Mouse (Mus musculus): ENCODE data around the gene Paqr5. TPM values are rescaled to one million over a fixed set of nuclear protein-coding genes. Genes with fewer than 3 reads are reported as not detected.

Paqr5 gene
- polyA plus RNA-seq, 1 experiment from 2014 or later = 11.3 TPM

DNA sequence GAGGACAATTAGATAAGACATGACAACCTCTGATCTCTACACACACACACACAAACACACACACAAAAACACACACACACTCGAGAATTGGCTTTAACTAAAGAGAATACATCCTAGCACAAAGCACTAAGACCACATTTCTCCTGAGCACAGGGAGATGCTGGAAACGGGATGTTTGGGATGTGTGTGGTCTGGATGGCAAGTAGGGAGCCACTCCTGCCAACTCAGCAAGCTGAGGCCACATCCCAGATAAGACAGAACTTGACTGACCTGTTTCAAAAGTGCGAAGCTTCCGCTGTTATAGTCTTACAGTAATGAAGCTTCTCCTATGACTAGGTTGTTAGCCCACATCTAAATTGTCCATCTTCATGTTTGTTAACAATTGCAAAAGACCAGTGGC lies 35.5 kb downstream of the Paqr5 start:
- 43% methylated on average over 4 of the region's 4 CpGs for WGBS
- Histone ChIP-seq H3K9ac (ENCODE audit: low read depth, low read length) (no peak overlapping the region), H3K4me1 (ENCODE audit: control insufficient read depth, insufficient read depth, low read length) (peaks cover 9% of the 10 kb centered on the region), H3K4me2 (ENCODE audit: low read depth, low read length) (no peak overlapping the region), H3K36me3 (ENCODE audit: control insufficient read depth, insufficient read depth, low read length) (no peaks in the 10 kb centered on the region), H3K27ac (ENCODE audit: low read length) (0 out of 2 replicates have a peak overlapping the region, but pooled peaks have one; percentile 5), H3K4me3 (ENCODE audit: low read length) (no peak overlapping the region), H3K9me3 (ENCODE audit: control insufficient read depth, low read length) (no peaks in the 10 kb centered on the region), H3K27me3 (replicated peaks; ENCODE audit: control insufficient read depth, insufficient read depth, low read length) (no peaks in the 10 kb centered on the region)
- no peak for ATAC-seq

DNA sequence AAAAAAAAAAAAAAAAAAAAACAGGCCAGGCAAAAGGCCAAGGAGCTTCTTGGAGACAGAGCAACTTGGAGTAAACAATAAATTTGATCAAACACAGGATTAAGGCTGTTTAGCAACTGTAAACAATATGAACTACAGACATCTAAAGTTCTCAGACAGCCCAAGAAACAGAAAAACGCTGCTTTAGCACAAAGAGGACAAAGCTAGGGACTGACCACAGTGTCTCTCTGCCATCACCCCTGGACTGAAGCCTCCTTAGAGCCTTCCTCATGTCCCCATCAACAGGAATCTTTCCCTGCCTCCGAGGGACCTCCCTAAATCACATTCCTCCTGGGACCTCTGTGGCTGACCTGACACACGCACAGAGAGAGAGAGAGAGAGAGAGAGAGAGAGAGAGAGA lies 35.9 kb downstream of the Paqr5 start:
- Histone ChIP-seq H3K27me3 (replicated peaks; ENCODE audit: control insufficient read depth, insufficient read depth, low read length) (no peaks in the 10 kb centered on the region), H3K4me3 (ENCODE audit: low read length) (no peak overlapping the region), H3K4me1 (ENCODE audit: control insufficient read depth, insufficient read depth, low read length) (peaks cover 9% of the 10 kb centered on the region), H3K9ac (ENCODE audit: low read depth, low read length) (no peak overlapping the region), H3K4me2 (ENCODE audit: low read depth, low read length) (no peak overlapping the region), H3K36me3 (ENCODE audit: control insufficient read depth, insufficient read depth, low read length) (no peaks in the 10 kb centered on the region), H3K9me3 (ENCODE audit: control insufficient read depth, low read length) (no peaks in the 10 kb centered on the region), H3K27ac (ENCODE audit: low read length) (0 out of 2 replicates have a peak overlapping the region, but pooled peaks have one; percentile 5)
- 20% methylated on average over 3 of the region's 3 CpGs for WGBS
- no peak for ATAC-seq

DNA sequence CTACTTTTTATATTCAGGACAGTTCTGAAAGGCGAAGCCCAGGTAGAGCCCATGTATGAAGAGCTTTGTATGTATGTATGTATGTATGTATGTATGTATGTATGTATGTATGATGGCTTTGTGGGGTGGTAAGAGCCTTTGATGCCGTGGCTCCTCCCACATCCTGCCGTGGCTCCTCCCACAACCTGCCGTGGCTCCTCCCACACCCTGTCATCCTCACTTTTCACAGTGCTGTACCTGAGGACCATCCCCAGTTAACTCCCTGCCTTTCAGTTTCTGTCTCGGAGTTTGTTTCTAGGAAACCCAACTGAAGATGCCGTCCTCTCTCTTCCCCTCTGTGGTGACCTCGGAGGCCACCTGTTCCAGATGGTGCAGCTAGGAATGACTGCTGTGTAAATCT lies 40.6 kb downstream of the Paqr5 start:
- no peaks in the 10 kb centered on the region for H3K9me3 ChIP-seq (ENCODE audit: control insufficient read depth, low read length)
- ATAC-seq = no peak
- H3K9ac ChIP-seq (ENCODE audit: low read depth, low read length) = no peak overlapping the region
- WGBS = 81% methylated on average over 7 of the region's 7 CpGs
- H3K4me1 ChIP-seq (ENCODE audit: control insufficient read depth, insufficient read depth, low read length) = peaks cover 4% of the 10 kb centered on the region
- no peak overlapping the region for H3K4me2 ChIP-seq (ENCODE audit: low read depth, low read length)
- H3K27me3 ChIP-seq (replicated peaks; ENCODE audit: control insufficient read depth, insufficient read depth, low read length) = no peaks in the 10 kb centered on the region
- no peak overlapping the region for H3K4me3 ChIP-seq (ENCODE audit: low read length)
- no peaks in the 10 kb centered on the region for H3K36me3 ChIP-seq (ENCODE audit: control insufficient read depth, insufficient read depth, low read length)
- H3K27ac ChIP-seq (ENCODE audit: low read length) = no peak overlapping the region

DNA sequence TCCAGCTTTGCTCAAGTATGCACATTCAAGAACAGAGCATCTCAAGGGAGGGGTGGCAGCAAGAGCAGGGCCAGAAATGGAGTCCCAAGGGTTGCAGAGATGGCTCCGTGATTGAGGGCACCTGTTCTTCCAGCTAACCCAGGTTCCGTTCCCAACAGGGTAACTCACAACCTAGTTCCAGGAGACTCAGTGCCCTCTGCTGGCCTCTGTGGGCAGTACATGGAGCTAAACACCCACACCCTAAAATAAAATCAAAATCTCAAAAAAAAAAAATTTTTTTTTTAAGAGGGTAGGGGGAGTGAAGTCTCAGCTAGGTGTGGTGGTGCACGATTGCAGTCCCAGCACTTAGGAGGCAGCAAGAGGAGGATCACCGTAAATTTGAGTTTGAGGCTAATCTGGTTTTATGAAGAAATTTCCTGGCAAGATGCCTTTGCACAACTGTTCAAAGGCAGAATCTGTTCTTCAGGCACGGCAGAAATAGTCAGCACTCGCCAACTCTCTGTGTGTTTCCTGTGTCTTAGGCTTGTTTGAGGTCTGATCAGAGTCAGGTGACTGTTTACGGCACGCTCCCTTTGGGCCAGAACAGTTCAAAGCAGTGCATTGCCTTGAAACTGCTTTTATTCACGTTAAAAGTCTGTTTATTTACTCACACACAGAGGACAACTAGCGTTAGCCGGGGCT lies 41.3 kb downstream of the Paqr5 start:
- Histone ChIP-seq H3K9ac (ENCODE audit: low read depth, low read length) (no peak overlapping the region), H3K27me3 (replicated peaks; ENCODE audit: control insufficient read depth, insufficient read depth, low read length) (no peaks in the 10 kb centered on the region), H3K4me3 (ENCODE audit: low read length) (no peak overlapping the region), H3K27ac (ENCODE audit: low read length) (no peak overlapping the region), H3K4me1 (ENCODE audit: control insufficient read depth, insufficient read depth, low read length) (no peaks in the 10 kb centered on the region), H3K4me2 (ENCODE audit: low read depth, low read length) (no peak overlapping the region), H3K36me3 (ENCODE audit: control insufficient read depth, insufficient read depth, low read length) (no peaks in the 10 kb centered on the region), H3K9me3 (ENCODE audit: control insufficient read depth, low read length) (no peaks in the 10 kb centered on the region)
- WGBS = 47% methylated on average over 11 of the region's 11 CpGs
- 0 out of 2 replicates have a peak, but pooled peaks have one; percentile 31 for ATAC-seq

DNA sequence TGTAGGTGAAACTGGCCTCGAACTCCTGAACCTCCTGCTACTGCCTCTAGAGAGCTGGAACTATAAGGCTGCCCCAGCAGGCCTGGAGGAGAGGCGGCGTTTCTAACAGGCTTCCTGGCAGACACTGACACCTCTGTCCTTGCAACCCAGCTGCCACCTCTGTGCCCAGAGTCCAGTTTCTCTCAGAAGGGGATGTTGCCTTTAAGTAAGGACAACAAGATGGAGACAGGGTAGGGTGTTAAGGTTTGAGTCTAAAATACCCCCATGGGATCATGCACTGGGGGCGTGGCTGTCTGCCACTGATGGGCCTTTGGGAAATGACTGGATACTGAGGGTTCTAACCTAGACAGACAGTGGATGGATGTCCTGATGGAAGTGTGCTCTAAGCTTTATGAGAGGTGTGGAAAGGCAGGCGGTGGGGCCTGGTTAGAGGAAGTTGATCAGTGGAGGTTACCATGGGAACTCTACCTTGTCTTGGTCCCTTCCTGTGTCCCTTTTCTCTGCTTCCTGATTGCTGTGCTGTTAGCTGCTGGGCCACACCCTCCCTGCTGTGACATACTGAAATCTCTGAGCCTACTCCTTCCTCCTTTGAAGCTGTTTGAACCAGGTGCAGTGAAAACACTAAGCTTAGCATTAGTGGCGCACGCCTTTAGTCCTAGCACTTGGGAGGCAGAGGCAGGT lies 43.6 kb downstream of the Paqr5 start:
- Histone ChIP-seq H3K4me3 (ENCODE audit: low read length) (no peak overlapping the region), H3K27me3 (replicated peaks; ENCODE audit: control insufficient read depth, insufficient read depth, low read length) (no peaks in the 10 kb centered on the region), H3K4me2 (ENCODE audit: low read depth, low read length) (no peak overlapping the region), H3K36me3 (ENCODE audit: control insufficient read depth, insufficient read depth, low read length) (no peaks in the 10 kb centered on the region), H3K27ac (ENCODE audit: low read length) (no peak overlapping the region), H3K9me3 (ENCODE audit: control insufficient read depth, low read length) (no peaks in the 10 kb centered on the region), H3K9ac (ENCODE audit: low read depth, low read length) (no peak overlapping the region), H3K4me1 (ENCODE audit: control insufficient read depth, insufficient read depth, low read length) (no peaks in the 10 kb centered on the region)
- 86% methylated on average over 7 of the region's 7 CpGs for WGBS
- ATAC-seq = peak; percentile 69

DNA sequence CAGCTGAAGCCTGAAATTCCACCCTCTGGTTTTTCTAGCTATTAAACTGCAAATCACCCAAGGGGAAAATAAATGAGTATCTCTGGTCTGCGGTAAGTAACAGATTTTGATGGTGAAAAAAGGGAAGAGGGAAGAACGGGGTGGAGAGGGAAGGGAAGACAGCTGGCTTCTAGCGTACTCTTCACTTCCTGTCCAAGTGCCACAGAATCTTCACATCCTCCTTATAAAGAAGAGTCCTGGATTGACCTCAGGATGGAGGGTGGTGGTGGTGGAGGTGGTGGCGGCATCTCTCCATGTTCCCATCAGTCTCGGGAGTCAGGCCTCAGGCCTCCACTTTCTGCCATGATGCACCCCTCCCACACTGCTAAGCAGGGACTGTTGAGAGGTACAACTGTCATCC lies 44.8 kb downstream of the Paqr5 start:
- WGBS = 67% methylated on average over 5 of the region's 5 CpGs
- Histone ChIP-seq H3K27me3 (replicated peaks; ENCODE audit: control insufficient read depth, insufficient read depth, low read length) (no peaks in the 10 kb centered on the region), H3K4me2 (ENCODE audit: low read depth, low read length) (no peak overlapping the region), H3K9me3 (ENCODE audit: control insufficient read depth, low read length) (no peaks in the 10 kb centered on the region), H3K9ac (ENCODE audit: low read depth, low read length) (no peak overlapping the region), H3K4me3 (ENCODE audit: low read length) (no peak overlapping the region), H3K27ac (ENCODE audit: low read length) (no peak overlapping the region), H3K4me1 (ENCODE audit: control insufficient read depth, insufficient read depth, low read length) (no peaks in the 10 kb centered on the region), H3K36me3 (ENCODE audit: control insufficient read depth, insufficient read depth, low read length) (no peaks in the 10 kb centered on the region)
- no peak for ATAC-seq

DNA sequence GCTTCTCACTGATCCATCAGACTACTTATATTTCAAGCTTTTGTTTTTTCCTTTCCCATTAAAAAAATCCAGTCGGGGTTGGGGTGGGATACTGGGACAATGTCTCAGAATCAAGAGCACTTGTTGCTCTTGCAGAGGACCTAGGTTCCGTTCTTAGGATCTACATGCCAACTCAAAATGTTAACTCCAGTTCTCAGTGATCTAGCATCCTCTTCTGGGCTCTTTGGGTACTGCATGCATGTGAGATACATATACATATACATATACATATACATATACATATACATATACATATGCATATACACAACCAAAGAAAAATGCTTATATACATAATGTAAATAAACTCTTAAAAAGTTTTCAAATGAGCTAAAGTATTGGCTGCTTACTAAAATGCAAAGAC lies 46.7 kb downstream of the Paqr5 start:
- no peak for ATAC-seq
- Histone ChIP-seq H3K4me1 (ENCODE audit: control insufficient read depth, insufficient read depth, low read length) (no peaks in the 10 kb centered on the region), H3K27me3 (replicated peaks; ENCODE audit: control insufficient read depth, insufficient read depth, low read length) (no peaks in the 10 kb centered on the region), H3K36me3 (ENCODE audit: control insufficient read depth, insufficient read depth, low read length) (no peaks in the 10 kb centered on the region), H3K9ac (ENCODE audit: low read depth, low read length) (no peak overlapping the region), H3K4me2 (ENCODE audit: low read depth, low read length) (no peak overlapping the region), H3K27ac (ENCODE audit: low read length) (no peak overlapping the region), H3K9me3 (ENCODE audit: control insufficient read depth, low read length) (no peaks in the 10 kb centered on the region), H3K4me3 (ENCODE audit: low read length) (no peak overlapping the region)
- 88% methylated on average over 2 of the region's 2 CpGs for WGBS

DNA sequence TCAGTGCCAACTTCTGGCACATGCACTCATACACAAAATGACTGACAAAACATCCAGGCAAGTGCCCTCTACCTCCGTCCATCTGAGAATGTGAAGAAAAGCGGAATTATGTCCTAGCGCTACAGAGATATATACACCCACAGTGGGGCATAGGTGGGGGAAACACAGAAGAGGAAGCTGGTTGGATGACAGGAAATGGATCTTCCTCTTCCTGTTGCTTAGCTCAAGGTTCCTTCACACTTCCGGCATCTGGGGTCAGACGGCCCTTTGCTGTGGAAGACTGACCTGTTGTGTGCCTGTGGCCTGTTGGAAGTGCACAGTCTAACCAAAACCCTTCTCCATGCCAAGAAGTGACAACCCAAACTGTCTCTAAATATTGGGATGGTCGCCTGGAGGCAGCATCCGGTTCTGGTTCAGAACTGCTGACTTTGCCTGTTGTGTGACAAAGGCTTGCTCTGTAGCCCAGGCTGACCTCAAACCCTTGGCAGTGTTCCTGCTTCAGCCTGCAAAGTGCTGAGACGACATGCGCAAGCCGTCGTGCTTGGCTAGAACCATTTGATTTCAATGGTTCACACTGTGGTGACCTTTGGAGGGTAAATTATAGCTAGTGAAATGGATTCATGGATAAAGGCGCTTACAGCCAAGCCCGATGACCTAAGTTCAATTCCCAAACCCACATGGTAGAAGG lies 49.3 kb downstream of the Paqr5 start:
- H3K4me2 ChIP-seq (ENCODE audit: low read depth, low read length) = no peak overlapping the region
- no peak overlapping the region for H3K4me3 ChIP-seq (ENCODE audit: low read length)
- no peaks in the 10 kb centered on the region for H3K9me3 ChIP-seq (ENCODE audit: control insufficient read depth, low read length)
- 86% methylated on average over 13 of the region's 13 CpGs for WGBS
- H3K27ac ChIP-seq (ENCODE audit: low read length) = no peak overlapping the region
- H3K4me1 ChIP-seq (ENCODE audit: control insufficient read depth, insufficient read depth, low read length) = no peaks in the 10 kb centered on the region
- no peaks in the 10 kb centered on the region for H3K27me3 ChIP-seq (replicated peaks; ENCODE audit: control insufficient read depth, insufficient read depth, low read length)
- no peaks in the 10 kb centered on the region for H3K36me3 ChIP-seq (ENCODE audit: control insufficient read depth, insufficient read depth, low read length)
- no peak overlapping the region for H3K9ac ChIP-seq (ENCODE audit: low read depth, low read length)
- no peak for ATAC-seq

DNA sequence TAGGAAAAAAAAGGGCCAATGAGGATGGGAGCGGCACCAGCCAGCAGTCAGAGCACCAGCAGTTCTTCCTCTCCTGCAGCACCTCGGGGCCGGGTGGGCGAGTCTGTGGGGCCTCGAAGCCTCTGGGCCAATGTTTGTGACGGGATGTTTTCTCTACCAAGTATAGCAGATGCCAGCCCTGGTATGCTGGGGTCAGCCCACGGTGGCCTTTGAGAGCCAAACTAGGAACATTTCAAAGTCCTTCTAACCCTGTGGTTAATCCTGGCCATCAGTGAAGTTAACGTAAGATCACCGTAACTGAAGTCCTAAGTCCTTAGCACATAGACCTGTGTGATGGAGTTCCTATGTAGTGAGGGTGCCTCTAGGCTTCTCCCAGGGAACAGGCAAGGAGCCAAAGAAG lies 54.6 kb downstream of the Paqr5 start:
- Histone ChIP-seq H3K4me1 (ENCODE audit: control insufficient read depth, insufficient read depth, low read length) (no peaks in the 10 kb centered on the region), H3K4me2 (ENCODE audit: low read depth, low read length) (no peak overlapping the region), H3K27me3 (replicated peaks; ENCODE audit: control insufficient read depth, insufficient read depth, low read length) (no peaks in the 10 kb centered on the region), H3K9me3 (ENCODE audit: control insufficient read depth, low read length) (no peaks in the 10 kb centered on the region), H3K9ac (ENCODE audit: low read depth, low read length) (no peak overlapping the region), H3K36me3 (ENCODE audit: control insufficient read depth, insufficient read depth, low read length) (no peaks in the 10 kb centered on the region), H3K4me3 (ENCODE audit: low read length) (no peak overlapping the region), H3K27ac (ENCODE audit: low read length) (no peak overlapping the region)
- ATAC-seq = no peak
- WGBS = 53% methylated on average over 9 of the region's 9 CpGs

Data from intestine, embryonic 16.5 days (tissue).